Mouse (Mus musculus): ENCODE results near the gene Gmppb. TPM values are rescaled to one million over a fixed set of nuclear protein-coding genes. Genes with fewer than 3 reads are reported as not detected.
A peak's percentile ranks its signal among the peaks of the same experiment; 100 is the strongest.

Gmppb gene
- polyA plus RNA-seq, 1 experiment from 2014 or later = 18.8 TPM

DNA sequence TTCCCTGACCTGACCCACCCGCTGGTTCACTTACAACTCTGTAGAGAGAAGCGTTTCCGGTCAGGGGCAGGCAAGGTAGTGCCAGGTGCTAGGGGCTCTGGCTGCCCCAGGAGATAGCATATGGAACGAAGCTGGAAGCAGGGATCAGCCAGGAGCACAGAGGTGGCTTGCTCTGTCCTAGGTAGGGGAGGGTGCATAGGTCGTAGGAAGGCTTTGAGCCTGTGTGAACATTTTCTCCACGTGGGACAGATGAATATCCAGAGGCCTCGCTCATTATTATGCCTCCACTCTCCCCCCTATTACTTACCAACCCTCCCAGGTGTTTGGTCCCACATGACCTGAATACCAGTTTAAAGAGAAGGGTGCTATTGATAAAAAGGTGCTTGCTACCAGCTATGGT is 3.4 kb downstream of the Gmppb start:
- H3K27ac ChIP-seq (replicated peaks in 1 of 2; ENCODE audit: control insufficient read depth in 1 of 2, insufficient read depth in 1 of 2, low read depth in 2 of 2, low read length in 2 of 2) = peak overlapping the region; percentile 31 to 58; a peak in 2 of 4 replicates
- 73% methylated on average over 7 of the region's 7 CpGs for WGBS
- no peak for ATAC-seq (ENCODE audit: insufficient number of reproducible peaks, insufficient read depth, low FRiP score, low read depth)
- H3K9me3 ChIP-seq (ENCODE audit: control insufficient read depth, low read length) = no peaks in the 10 kb centered on the region
- H3K4me2 ChIP-seq (ENCODE audit: low read length) = no peak overlapping the region
- H3K4me1 ChIP-seq (ENCODE audit: control insufficient read depth in 2 of 2, insufficient read depth in 2 of 2, low read length in 2 of 2) = peaks cover 14 to 21% of the 10 kb centered on the region in 2 experiments
- no peaks in the 10 kb centered on the region for H3K27me3 ChIP-seq (ENCODE audit: control insufficient read depth, insufficient read depth, low read length)
- peaks cover 65% of the 10 kb centered on the region for H3K36me3 ChIP-seq (ENCODE audit: control insufficient read depth, insufficient read depth, low read length)
- H3K4me3 ChIP-seq (ENCODE audit: control insufficient read depth in 1 of 2, insufficient read depth in 1 of 2, low read depth in 1 of 2, low read length in 2 of 2) = no peak overlapping the region
- no peak overlapping the region for H3K9ac ChIP-seq (ENCODE audit: low read length)

GRCm38 (mm10) chr9:108052885-108053664 is 4.0 kb downstream of the Gmppb start, which contains the start of gene Amigo3:
Amigo3 (plus strand) TSS chr9:108053159.
- Histone ChIP-seq H3K27me3 (ENCODE audit: control insufficient read depth, insufficient read depth, low read length) (no peaks in the 10 kb centered on the region), H3K4me3 (ENCODE audit: control insufficient read depth in 1 of 2, insufficient read depth in 1 of 2, low read depth in 1 of 2, low read length in 2 of 2) (peak within 1 kb of the TSS; percentile 8 to 22; a peak in 2 of 4 replicates), H3K9me3 (ENCODE audit: control insufficient read depth, low read length) (no peaks in the 10 kb centered on the region), H3K4me2 (ENCODE audit: low read length) (peak within 1 kb of the TSS; percentile 58), H3K36me3 (ENCODE audit: control insufficient read depth, insufficient read depth, low read length) (peaks cover 68% of the 10 kb centered on the region), H3K9ac (ENCODE audit: low read length) (peak within 1 kb of the TSS; percentile 50; the same call in 1 of the 2 replicates), H3K27ac (replicated peaks in 1 of 2; ENCODE audit: control insufficient read depth in 1 of 2, insufficient read depth in 1 of 2, low read depth in 2 of 2, low read length in 2 of 2) (peak within 1 kb of the TSS; percentile 31 to 58; a peak in 3 of 4 replicates), H3K4me1 (ENCODE audit: control insufficient read depth in 2 of 2, insufficient read depth in 2 of 2, low read length in 2 of 2) (peaks cover 11 to 18% of the 10 kb centered on the region in 2 experiments)
- peak; percentile 47; the same call in 1 of the 2 replicates for ATAC-seq (ENCODE audit: insufficient number of reproducible peaks, insufficient read depth, low FRiP score, low read depth)
- 48% methylated on average over 20 of the region's 20 CpGs for WGBS

- Histone ChIP-seq H3K4me2 (ENCODE audit: low read length) (no peak overlapping the region; the same call in 1 of the 2 replicates), H3K27me3 (ENCODE audit: control insufficient read depth, insufficient read depth, low read length) (no peaks in the 10 kb centered on the region), H3K4me3 (ENCODE audit: control insufficient read depth in 1 of 2, insufficient read depth in 1 of 2, low read depth in 1 of 2, low read length in 2 of 2) (no peak overlapping the region), H3K9ac (ENCODE audit: low read length) (no peak overlapping the region; the same call in 1 of the 2 replicates), H3K36me3 (ENCODE audit: control insufficient read depth, insufficient read depth, low read length) (peaks cover 75% of the 10 kb centered on the region), H3K9me3 (ENCODE audit: control insufficient read depth, low read length) (no peaks in the 10 kb centered on the region), H3K4me1 (ENCODE audit: control insufficient read depth in 2 of 2, insufficient read depth in 2 of 2, low read length in 2 of 2) (peaks cover 10 to 14% of the 10 kb centered on the region in 2 experiments), H3K27ac (replicated peaks in 1 of 2; ENCODE audit: control insufficient read depth in 1 of 2, insufficient read depth in 1 of 2, low read depth in 2 of 2, low read length in 2 of 2) (no peak overlapping the region)
- WGBS = 86% methylated on average over 15 of the region's 15 CpGs
- ATAC-seq (ENCODE audit: insufficient number of reproducible peaks, insufficient read depth, low FRiP score, low read depth) = no peak
Observed at GRCm38 (mm10) chr9:108053665-108054225, 4.7 kb downstream of the Gmppb start.

- 90% methylated on average over 22 of the region's 22 CpGs for WGBS
- ATAC-seq (ENCODE audit: insufficient number of reproducible peaks, insufficient read depth, low FRiP score, low read depth) = no peak
Observed at GRCm38 (mm10) chr9:108054331-108055040, 5.4 kb downstream of the Gmppb start.

GRCm38 (mm10) chr9:108055061-108055460 is 6.0 kb downstream of the Gmppb start:
- Histone ChIP-seq H3K9ac (ENCODE audit: low read length) (no peak overlapping the region), H3K36me3 (ENCODE audit: control insufficient read depth, insufficient read depth, low read length) (peaks cover 86% of the 10 kb centered on the region), H3K4me1 (ENCODE audit: control insufficient read depth in 2 of 2, insufficient read depth in 2 of 2, low read length in 2 of 2) (peaks cover 6% of the 10 kb centered on the region in 2 experiments), H3K27ac (replicated peaks in 1 of 2; ENCODE audit: control insufficient read depth in 1 of 2, insufficient read depth in 1 of 2, low read depth in 2 of 2, low read length in 2 of 2) (no peak overlapping the region), H3K4me3 (ENCODE audit: control insufficient read depth in 1 of 2, insufficient read depth in 1 of 2, low read depth in 1 of 2, low read length in 2 of 2) (no peak overlapping the region), H3K27me3 (ENCODE audit: control insufficient read depth, insufficient read depth, low read length) (no peaks in the 10 kb centered on the region), H3K9me3 (ENCODE audit: control insufficient read depth, low read length) (no peaks in the 10 kb centered on the region), H3K4me2 (ENCODE audit: low read length) (no peak overlapping the region)
- ATAC-seq (ENCODE audit: insufficient number of reproducible peaks, insufficient read depth, low FRiP score, low read depth) = no peak
- WGBS = 74% methylated on average over 1 of the region's 1 CpGs

More at GRCm38 (mm10) chr9:108054331-108055040, 5.4 kb downstream of the Gmppb start:
- Histone ChIP-seq H3K36me3 (ENCODE audit: control insufficient read depth, insufficient read depth, low read length) (peaks cover 82% of the 10 kb centered on the region), H3K4me1 (ENCODE audit: control insufficient read depth in 2 of 2, insufficient read depth in 2 of 2, low read length in 2 of 2) (peaks cover 10 to 12% of the 10 kb centered on the region in 2 experiments), H3K4me2 (ENCODE audit: low read length) (no peak overlapping the region), H3K9ac (ENCODE audit: low read length) (no peak overlapping the region), H3K27me3 (ENCODE audit: control insufficient read depth, insufficient read depth, low read length) (no peaks in the 10 kb centered on the region), H3K9me3 (ENCODE audit: control insufficient read depth, low read length) (no peaks in the 10 kb centered on the region), H3K27ac (replicated peaks in 1 of 2; ENCODE audit: control insufficient read depth in 1 of 2, insufficient read depth in 1 of 2, low read depth in 2 of 2, low read length in 2 of 2) (no peak overlapping the region), H3K4me3 (ENCODE audit: control insufficient read depth in 1 of 2, insufficient read depth in 1 of 2, low read depth in 1 of 2, low read length in 2 of 2) (no peak overlapping the region)

DNA sequence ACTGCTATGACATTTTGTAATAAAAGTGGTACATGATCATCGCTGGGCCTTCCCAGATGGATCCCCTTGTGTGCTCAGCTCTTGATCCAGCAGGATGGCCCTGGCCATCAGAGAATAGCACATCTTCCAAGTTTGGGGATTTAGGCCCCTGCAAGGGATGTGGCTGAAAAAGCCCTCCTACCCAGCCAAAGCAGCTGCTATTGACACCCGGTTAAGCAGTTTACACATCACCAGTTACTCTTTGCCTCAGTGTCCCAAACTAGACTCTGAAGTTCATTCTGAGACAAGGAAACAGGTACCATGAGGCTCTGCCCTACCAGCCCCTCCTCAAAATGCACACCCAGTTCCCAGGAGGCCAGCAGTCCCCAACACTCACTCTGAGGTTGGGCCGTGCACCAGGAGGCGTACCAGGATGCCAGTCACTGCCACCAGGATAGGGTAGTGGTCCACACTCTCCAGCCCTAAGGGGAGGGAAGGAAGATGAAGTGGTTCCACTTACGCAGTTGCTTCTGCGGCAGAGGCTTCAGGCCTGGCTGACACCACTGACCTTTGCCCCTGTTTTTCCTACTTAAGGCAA is 6.7 kb downstream of the Gmppb start:
- Histone ChIP-seq H3K9me3 (ENCODE audit: control insufficient read depth, low read length) (no peaks in the 10 kb centered on the region), H3K27me3 (ENCODE audit: control insufficient read depth, insufficient read depth, low read length) (no peaks in the 10 kb centered on the region), H3K27ac (replicated peaks in 1 of 2; ENCODE audit: control insufficient read depth in 1 of 2, insufficient read depth in 1 of 2, low read depth in 2 of 2, low read length in 2 of 2) (no peak overlapping the region), H3K9ac (ENCODE audit: low read length) (no peak overlapping the region), H3K4me3 (ENCODE audit: control insufficient read depth in 1 of 2, insufficient read depth in 1 of 2, low read depth in 1 of 2, low read length in 2 of 2) (no peak overlapping the region), H3K36me3 (ENCODE audit: control insufficient read depth, insufficient read depth, low read length) (peaks cover 86% of the 10 kb centered on the region), H3K4me2 (ENCODE audit: low read length) (no peak overlapping the region), H3K4me1 (ENCODE audit: control insufficient read depth in 2 of 2, insufficient read depth in 2 of 2, low read length in 2 of 2) (peaks cover 5 to 9% of the 10 kb centered on the region in 2 experiments)
- WGBS = 81% methylated on average over 6 of the region's 6 CpGs
- no peak for ATAC-seq (ENCODE audit: insufficient number of reproducible peaks, insufficient read depth, low FRiP score, low read depth)

Data from heart, embryonic 14.5 days (tissue).